Mouse (Mus musculus): ENCODE results near the gene Dbr1.

DNA sequence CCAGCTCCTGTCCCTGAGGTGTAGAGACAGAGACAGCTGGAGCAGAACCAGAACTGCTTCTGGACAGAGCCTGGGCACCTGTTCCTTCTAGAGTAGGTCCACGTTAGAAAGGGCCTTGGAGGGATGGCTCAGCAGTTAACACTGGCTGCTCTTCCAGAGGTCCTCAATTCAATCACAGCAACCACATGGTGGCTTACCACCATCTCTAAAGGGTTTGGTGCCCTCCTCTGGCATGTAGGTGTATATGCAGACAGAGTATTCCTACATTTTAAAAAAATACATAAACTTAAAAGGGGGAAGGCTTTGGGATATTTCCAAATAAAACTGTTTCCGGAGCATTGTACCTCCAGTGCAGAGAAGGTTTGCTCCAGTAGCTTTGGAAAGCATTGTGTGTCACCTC, 5.1 kb downstream of the Dbr1 start:
- TF ChIP-seq CTCF (IDR thresholded peaks at IDR 0.05; ENCODE audit: extremely low read depth, insufficient read depth, insufficient read length, insufficient replicate concordance) (peak; percentile 18; the same call in 1 of the 2 replicates), POLR2A (IDR thresholded peaks at IDR 0.05; ENCODE audit: low read depth, low read length) (no peak)
